Mouse (Mus musculus): ENCODE results near the gene Kcnk7. TPM values are rescaled to one million over a fixed set of nuclear protein-coding genes. Genes with fewer than 3 reads are reported as not detected.

Kcnk7 gene
- polyA plus RNA-seq (2015; fragmentation: Nextera tagmentation; extraction: Ambion mirVana): 0.36 and 0.50 TPM in 2 replicates

DNA sequence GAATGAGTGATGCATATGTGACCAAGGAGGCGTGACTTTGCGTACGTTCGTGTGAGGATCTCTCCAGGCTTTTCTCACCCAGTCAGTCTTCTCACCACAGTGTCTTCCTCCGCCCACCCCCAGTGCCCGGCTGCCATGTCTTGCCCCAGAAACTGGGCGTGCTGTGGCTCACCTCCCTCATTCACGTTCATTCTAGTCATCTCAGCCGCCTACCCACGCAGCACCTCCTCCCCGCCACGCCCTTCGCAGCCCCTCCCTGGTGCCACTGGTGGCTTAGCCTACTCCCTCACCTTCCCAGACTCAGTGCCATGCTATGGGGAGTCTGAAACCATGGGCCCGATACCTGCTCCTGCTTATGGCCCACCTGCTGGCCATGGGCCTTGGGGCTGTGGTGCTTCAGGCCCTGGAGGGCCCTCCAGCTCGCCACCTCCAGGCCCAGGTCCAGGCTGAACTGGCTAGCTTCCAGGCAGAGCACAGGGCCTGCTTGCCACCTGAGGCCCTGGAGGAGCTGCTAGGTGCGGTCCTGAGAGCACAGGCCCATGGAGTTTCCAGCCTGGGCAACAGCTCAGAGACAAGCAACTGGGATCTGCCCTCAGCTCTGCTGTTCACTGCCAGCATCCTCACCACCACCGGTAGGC lies at the start of gene Kcnk7:
Kcnk7 (plus strand) TSS at position 205 of the 638 bp plus-strand sequence.
- peak within 1 kb of the TSS; percentile 36 for H3K9ac ChIP-seq (ENCODE audit: low read length)
- H3K36me3 ChIP-seq (ENCODE audit: control insufficient read depth, insufficient read depth, low read length): peaks cover 38% of the 10 kb centered on the region
- H3K4me3 ChIP-seq (ENCODE audit: low read length): no peak within 1 kb of the TSS
- peak within 1 kb of the TSS; percentile 36 for H3K27ac ChIP-seq (ENCODE audit: low read length)
- no peaks in the 10 kb centered on the region for H3K27me3 ChIP-seq (ENCODE audit: control insufficient read depth, insufficient read depth, low read depth, low read length)
- no peak within 1 kb of the TSS for H3K4me2 ChIP-seq (ENCODE audit: low read depth, low read length)
- no peaks in the 10 kb centered on the region for H3K9me3 ChIP-seq (ENCODE audit: control insufficient read depth, low read length)
- peaks cover 15% of the 10 kb centered on the region for H3K4me1 ChIP-seq (replicated peaks; ENCODE audit: control insufficient read depth, insufficient read depth, low read length)
- WGBS: 60% methylated on average over 17 of the region's 17 CpGs
- peak; percentile 37 for ATAC-seq (ENCODE audit: low read depth)

DNA sequence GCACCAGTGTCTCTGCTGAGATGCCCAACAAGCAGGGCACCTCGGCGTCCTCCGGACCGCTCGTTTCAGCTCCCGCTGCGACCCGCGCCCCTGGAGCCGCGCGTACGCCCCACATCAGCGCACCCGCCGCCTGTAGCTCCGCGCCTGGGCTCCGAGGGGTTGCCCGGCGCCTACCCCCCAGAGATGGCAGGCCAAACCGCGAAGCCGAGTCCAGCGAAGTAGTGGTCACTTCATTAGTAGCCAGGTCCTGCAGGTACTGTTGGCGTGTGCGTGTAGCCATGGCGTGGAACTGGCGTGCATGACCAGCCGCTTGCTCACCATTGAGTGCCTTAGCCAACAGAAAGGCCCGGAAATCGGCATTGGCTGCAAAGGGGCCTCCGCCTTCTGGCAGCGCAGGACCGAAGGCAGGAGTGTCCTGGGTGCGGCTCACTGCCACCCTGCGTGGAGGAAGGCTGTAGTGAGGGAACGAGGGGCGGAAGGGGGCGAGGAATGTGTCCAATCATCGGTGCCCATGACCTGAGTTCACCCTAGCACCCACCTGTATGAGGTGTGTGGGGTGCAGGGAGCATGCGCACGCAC lies 49.4 kb upstream of the Kcnk7 start:
- peak; percentile 15; the same call in 1 of the 2 replicates for ATAC-seq (ENCODE audit: low read depth)

DNA sequence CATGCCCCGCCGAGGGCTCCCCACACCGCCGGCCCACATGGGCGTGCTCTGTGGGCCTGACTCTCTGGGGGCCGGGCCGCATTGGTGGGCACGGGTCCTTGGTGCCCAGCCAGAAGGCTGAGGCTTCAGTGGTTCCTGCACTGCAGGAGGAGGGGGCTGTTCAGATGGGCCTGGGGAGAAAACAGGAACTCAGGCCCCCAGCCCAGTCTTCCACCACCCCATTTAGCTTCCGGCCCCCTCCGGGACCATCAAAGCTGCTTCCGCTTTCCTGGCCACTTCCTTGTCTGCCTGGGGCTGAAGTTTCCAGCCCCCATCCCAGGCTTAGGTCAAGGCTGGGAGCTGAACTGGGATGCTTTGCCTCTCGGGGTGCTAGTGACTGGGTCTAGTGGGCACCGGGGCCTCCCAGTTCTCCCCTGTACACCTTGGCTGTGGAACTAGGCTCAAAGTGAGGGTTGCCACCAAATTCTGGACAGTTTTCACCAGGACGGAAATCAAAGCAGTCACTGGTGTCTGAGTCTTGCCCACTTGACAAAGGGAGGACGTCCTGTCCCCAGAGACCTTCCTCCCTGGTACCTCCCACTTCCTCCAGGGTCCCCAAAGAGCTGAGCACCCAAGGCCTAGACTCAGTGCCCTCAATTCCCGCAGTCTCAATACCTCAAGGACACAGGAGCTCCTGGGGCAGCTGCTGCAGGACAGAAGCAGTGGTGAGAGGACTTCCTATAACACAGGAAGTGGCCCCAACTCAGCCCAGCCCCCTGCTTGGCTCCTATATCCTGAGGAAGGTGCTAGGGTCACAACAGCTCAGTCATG lies 43.0 kb upstream of the Kcnk7 start:
- peak; percentile 20 for ATAC-seq (ENCODE audit: low read depth)
- peaks cover 22% of the 10 kb centered on the region for H3K36me3 ChIP-seq (ENCODE audit: control insufficient read depth, insufficient read depth, low read length)
- H3K9ac ChIP-seq (ENCODE audit: low read length): peak overlapping the region; percentile 58

More for the DNA sequence above, 49.4 kb upstream of the Kcnk7 start:
- Histone ChIP-seq H3K27ac (ENCODE audit: low read length) (no peak overlapping the region), H3K4me1 (replicated peaks; ENCODE audit: control insufficient read depth, insufficient read depth, low read length) (peaks cover 9% of the 10 kb centered on the region), H3K4me2 (ENCODE audit: low read depth, low read length) (peak overlapping the region; percentile 71), H3K36me3 (ENCODE audit: control insufficient read depth, insufficient read depth, low read length) (peaks cover 20% of the 10 kb centered on the region; the same call in 1 of the 2 replicates), H3K27me3 (ENCODE audit: control insufficient read depth, insufficient read depth, low read depth, low read length) (no peaks in the 10 kb centered on the region), H3K9me3 (ENCODE audit: control insufficient read depth, low read length) (no peaks in the 10 kb centered on the region), H3K4me3 (ENCODE audit: low read length) (peak overlapping the region; percentile 44), H3K9ac (ENCODE audit: low read length) (peak overlapping the region; percentile 47)
- WGBS: 21% methylated on average over 43 of the region's 43 CpGs

DNA sequence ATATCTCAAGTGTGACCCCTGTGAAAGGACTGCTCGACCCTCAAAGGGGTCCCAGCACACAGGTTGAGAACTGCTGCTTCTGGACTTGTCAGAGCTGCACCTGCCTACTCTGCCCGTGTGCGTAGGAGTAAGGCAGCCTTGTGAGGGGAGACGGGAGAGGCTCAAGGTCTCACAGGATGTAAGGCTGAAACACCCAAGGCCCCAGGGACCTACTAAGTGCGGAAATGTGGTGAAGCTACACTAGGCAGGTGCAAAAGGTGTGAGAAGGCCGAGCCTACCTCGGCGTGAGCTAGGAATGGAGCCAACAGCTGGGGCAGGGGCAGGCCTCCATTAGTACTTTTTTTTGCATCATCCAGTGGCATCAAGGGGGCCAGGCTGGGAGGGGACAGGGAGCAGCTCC lies 41.9 kb upstream of the Kcnk7 start:
- peak overlapping the region; percentile 63 for H3K4me3 ChIP-seq (ENCODE audit: low read length)
- H3K36me3 ChIP-seq (ENCODE audit: control insufficient read depth, insufficient read depth, low read length): peaks cover 32% of the 10 kb centered on the region
- no peaks in the 10 kb centered on the region for H3K9me3 ChIP-seq (ENCODE audit: control insufficient read depth, low read length)
- 63% methylated on average over 8 of the region's 8 CpGs for WGBS
- no peak for ATAC-seq (ENCODE audit: low read depth)
- peaks cover 14% of the 10 kb centered on the region for H3K4me1 ChIP-seq (replicated peaks; ENCODE audit: control insufficient read depth, insufficient read depth, low read length)
- peak overlapping the region; percentile 76 for H3K9ac ChIP-seq (ENCODE audit: low read length)
- H3K27me3 ChIP-seq (ENCODE audit: control insufficient read depth, insufficient read depth, low read depth, low read length): no peaks in the 10 kb centered on the region
- H3K27ac ChIP-seq (ENCODE audit: low read length): peak overlapping the region; percentile 90
- peak overlapping the region; percentile 68 for H3K4me2 ChIP-seq (ENCODE audit: low read depth, low read length)

More for the DNA sequence above, 43.0 kb upstream of the Kcnk7 start:
- Histone ChIP-seq H3K4me3 (ENCODE audit: low read length) (peak overlapping the region; percentile 63), H3K9me3 (ENCODE audit: control insufficient read depth, low read length) (no peaks in the 10 kb centered on the region), H3K4me2 (ENCODE audit: low read depth, low read length) (peak overlapping the region; percentile 68), H3K4me1 (replicated peaks; ENCODE audit: control insufficient read depth, insufficient read depth, low read length) (peaks cover 14% of the 10 kb centered on the region), H3K27me3 (ENCODE audit: control insufficient read depth, insufficient read depth, low read depth, low read length) (no peaks in the 10 kb centered on the region), H3K27ac (ENCODE audit: low read length) (peak overlapping the region; percentile 90)
- WGBS: 72% methylated on average over 16 of the region's 16 CpGs

DNA sequence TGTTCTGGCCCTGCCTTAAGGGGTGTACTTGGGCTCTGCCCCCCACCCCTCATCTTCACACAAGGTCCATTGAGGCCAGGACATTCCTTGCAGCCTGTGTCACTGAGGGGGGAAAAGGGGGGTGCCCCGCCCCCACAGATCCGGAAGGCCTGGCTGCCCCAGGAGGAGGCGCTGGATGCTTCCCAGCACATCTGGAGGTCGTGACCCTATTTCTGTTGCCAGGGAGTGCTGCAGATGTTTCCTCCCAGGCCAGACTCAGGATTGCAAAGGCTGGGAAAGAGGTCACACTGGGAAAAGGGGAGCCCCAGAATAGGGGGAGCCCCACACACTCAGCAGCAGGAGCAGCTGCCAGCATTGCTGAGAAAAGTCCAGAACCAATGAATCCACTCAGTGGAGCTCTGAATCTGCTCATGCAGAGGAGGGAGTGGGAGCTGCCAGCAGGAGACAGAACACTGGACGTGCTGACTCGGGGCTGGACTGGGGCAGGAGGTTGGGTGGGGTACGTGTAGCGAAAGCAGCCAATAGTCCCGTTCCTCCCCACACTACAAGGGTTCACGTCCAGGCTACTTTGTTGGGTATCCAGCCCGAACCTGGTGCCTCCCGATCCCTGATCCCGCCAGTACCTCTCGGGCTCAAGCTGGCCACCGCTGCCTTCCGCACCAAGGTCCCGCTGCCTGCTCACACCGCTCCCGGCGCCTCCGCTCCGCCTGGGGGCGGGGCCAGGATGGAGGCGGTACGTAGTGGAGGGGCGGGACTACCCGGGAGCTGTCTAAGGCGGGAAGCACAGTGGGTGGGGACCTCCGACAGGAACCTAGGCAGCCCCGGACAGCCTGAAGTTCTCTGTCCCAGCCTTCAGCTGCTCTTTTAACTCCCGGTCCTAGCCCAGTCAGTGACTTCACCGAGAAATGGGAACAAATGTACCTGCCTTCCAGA lies 40.9 kb upstream of the Kcnk7 start, which contains the start of gene Sipa1:
Sipa1 (minus strand) TSS at position 727 of the 933 bp plus-strand sequence.
- H3K4me3 ChIP-seq (ENCODE audit: low read length): peak within 1 kb of the TSS; percentile 63
- peak within 1 kb of the TSS; percentile 90 for H3K27ac ChIP-seq (ENCODE audit: low read length)
- peak within 1 kb of the TSS; percentile 76 for H3K9ac ChIP-seq (ENCODE audit: low read length)
- peak within 1 kb of the TSS; percentile 68 for H3K4me2 ChIP-seq (ENCODE audit: low read depth, low read length)
- peak; percentile 95 for ATAC-seq (ENCODE audit: low read depth)
- whole genome bisulfite sequencing: 2% methylated on average over 32 of the region's 32 CpGs
- H3K27me3 ChIP-seq (ENCODE audit: control insufficient read depth, insufficient read depth, low read depth, low read length): no peaks in the 10 kb centered on the region
- H3K9me3 ChIP-seq (ENCODE audit: control insufficient read depth, low read length): no peaks in the 10 kb centered on the region
- H3K4me1 ChIP-seq (replicated peaks; ENCODE audit: control insufficient read depth, insufficient read depth, low read length): peaks cover 14% of the 10 kb centered on the region
- H3K36me3 ChIP-seq (ENCODE audit: control insufficient read depth, insufficient read depth, low read length): peaks cover 30% of the 10 kb centered on the region

DNA sequence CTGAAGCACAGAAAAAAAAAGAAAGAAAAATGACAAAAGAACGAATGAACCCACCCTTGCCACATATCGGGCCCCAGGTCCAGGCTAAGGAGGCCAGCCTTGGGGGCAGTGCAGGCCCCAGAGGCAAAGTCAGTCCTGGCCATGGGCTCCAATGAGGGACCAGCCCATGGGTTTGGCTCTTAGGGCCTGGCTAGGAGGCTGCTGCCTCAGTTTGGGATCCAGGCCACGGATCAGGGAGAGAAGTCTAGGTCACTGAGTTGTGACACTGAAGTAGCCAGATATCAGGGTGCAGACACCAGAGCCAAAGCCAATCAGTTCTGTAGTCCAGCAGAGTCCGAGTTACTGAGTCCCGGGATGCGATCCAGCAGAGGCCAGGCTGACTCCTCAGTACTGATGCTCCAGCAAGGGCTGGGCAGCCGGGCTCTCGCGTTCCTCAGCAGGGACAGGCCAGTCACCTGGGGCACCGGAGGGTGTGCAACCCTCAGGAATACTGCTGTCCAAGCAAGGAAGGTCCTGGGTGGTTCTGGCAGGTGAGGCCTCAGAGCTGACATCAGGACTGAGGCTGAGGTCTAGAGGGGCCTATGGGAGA lies 39.4 kb upstream of the Kcnk7 start:
- H3K36me3 ChIP-seq (ENCODE audit: control insufficient read depth, insufficient read depth, low read length): peaks cover 24% of the 10 kb centered on the region
- WGBS: 90% methylated on average over 10 of the region's 10 CpGs
- H3K9ac ChIP-seq (ENCODE audit: low read length): no peak overlapping the region
- no peaks in the 10 kb centered on the region for H3K27me3 ChIP-seq (ENCODE audit: control insufficient read depth, insufficient read depth, low read depth, low read length)
- no peak overlapping the region for H3K4me3 ChIP-seq (ENCODE audit: low read length)
- H3K4me1 ChIP-seq (replicated peaks; ENCODE audit: control insufficient read depth, insufficient read depth, low read length): peaks cover 14% of the 10 kb centered on the region
- no peak overlapping the region for H3K4me2 ChIP-seq (ENCODE audit: low read depth, low read length)
- ATAC-seq (ENCODE audit: low read depth): no peak
- no peak overlapping the region for H3K27ac ChIP-seq (ENCODE audit: low read length)
- H3K9me3 ChIP-seq (ENCODE audit: control insufficient read depth, low read length): no peaks in the 10 kb centered on the region

DNA sequence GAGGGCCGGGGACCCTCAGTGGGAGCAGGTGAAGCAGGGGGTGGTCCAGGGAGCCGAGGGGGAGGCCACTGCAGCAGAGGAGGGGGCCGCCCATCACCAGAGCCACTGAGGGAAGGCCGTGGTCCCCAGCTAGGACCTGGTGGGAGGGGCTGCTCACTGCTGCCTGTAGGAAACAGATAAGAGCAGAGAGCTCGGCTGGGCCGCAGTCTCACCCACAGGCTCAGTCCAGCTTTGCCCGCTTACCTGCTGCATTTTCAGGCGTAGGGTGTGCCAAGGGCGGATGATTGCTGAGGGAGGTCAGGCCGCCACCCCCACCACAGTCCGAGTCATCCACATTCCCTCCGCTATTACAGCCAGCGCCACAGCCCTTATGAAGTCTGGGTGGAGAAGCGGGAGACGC lies 38.7 kb upstream of the Kcnk7 start:
- no peak overlapping the region for H3K9ac ChIP-seq (ENCODE audit: low read length)
- peaks cover 14% of the 10 kb centered on the region for H3K4me1 ChIP-seq (replicated peaks; ENCODE audit: control insufficient read depth, insufficient read depth, low read length)
- no peak overlapping the region for H3K27ac ChIP-seq (ENCODE audit: low read length)
- H3K9me3 ChIP-seq (ENCODE audit: control insufficient read depth, low read length): no peaks in the 10 kb centered on the region
- peaks cover 24% of the 10 kb centered on the region for H3K36me3 ChIP-seq (ENCODE audit: control insufficient read depth, insufficient read depth, low read length)
- H3K4me3 ChIP-seq (ENCODE audit: low read length): no peak overlapping the region
- H3K27me3 ChIP-seq (ENCODE audit: control insufficient read depth, insufficient read depth, low read depth, low read length): no peaks in the 10 kb centered on the region
- ATAC-seq (ENCODE audit: low read depth): no peak
- no peak overlapping the region for H3K4me2 ChIP-seq (ENCODE audit: low read depth, low read length)
- WGBS: 80% methylated on average over 15 of the region's 15 CpGs

DNA sequence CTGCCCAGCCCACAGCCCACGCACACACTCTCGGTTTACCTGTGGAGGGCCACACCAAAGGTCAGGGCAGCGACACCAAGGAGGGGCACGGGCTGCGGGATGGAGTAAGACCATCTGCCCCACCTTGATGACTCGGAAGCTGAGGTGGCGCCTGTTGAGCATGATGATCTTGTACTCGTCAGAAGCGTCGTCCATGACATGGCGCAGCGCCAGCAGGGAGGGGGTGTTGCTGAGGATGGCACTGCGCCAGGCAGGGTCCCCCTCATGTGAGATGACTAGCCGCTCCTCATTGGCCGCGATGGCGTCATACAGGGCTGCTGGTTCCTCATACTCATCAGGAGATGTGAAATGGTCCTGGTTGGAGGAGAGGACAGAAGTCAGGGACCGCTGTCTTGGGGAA lies 37.8 kb upstream of the Kcnk7 start:
- no peak for ATAC-seq (ENCODE audit: low read depth)
- peaks cover 27% of the 10 kb centered on the region for H3K36me3 ChIP-seq (ENCODE audit: control insufficient read depth, insufficient read depth, low read length)
- H3K4me3 ChIP-seq (ENCODE audit: low read length): no peak overlapping the region
- no peaks in the 10 kb centered on the region for H3K27me3 ChIP-seq (ENCODE audit: control insufficient read depth, insufficient read depth, low read depth, low read length)
- H3K4me1 ChIP-seq (replicated peaks; ENCODE audit: control insufficient read depth, insufficient read depth, low read length): peaks cover 14% of the 10 kb centered on the region
- no peak overlapping the region for H3K4me2 ChIP-seq (ENCODE audit: low read depth, low read length)
- H3K9me3 ChIP-seq (ENCODE audit: control insufficient read depth, low read length): no peaks in the 10 kb centered on the region
- no peak overlapping the region for H3K9ac ChIP-seq (ENCODE audit: low read length)
- no peak overlapping the region for H3K27ac ChIP-seq (ENCODE audit: low read length)
- 83% methylated on average over 18 of the region's 18 CpGs for WGBS

All from lung, embryonic 16.5 days (tissue).